8 mouse cellular contexts compared by ENCODE assay signal in genomic region chr2:156110627-156111357, GRCm38 (mm10). TPM values are rescaled to one million over a fixed set of nuclear protein-coding genes. Genes with fewer than 3 reads are reported as not detected.
A peak's percentile ranks its signal among the peaks of the same experiment; 100 is the strongest.
DNase-seq lines count a peak whose midpoint lies in the region; ATAC-seq and TF ChIP-seq lines count a peak whose summit lies in the region.

No protein-coding gene starts in this region.

- H3K27ac ChIP-seq in embryonic facial prominence, embryonic 12.5 days, result peak overlapping the region; percentile 90
- peak overlapping the region; percentile 96 for H3K27ac ChIP-seq in hindbrain, embryonic 15.5 days (replicated peaks)
- H3K27ac ChIP-seq in liver, postnatal 0 days (ENCODE audit: low read depth), result peak overlapping the region; percentile 87

- no peaks in the 10 kb centered on the region for H3K9me3 ChIP-seq in embryonic facial prominence, embryonic 12.5 days
- no peaks in the 10 kb centered on the region for H3K9me3 ChIP-seq in hindbrain, embryonic 15.5 days
- no peaks in the 10 kb centered on the region for H3K9me3 ChIP-seq in liver, postnatal 0 days (ENCODE audit: low read length)

- 1% methylated on average over 16 of the region's 16 CpGs for WGBS in embryonic facial prominence, embryonic 12.5 days
- 1% methylated on average over 16 of the region's 16 CpGs for WGBS in hindbrain, embryonic 15.5 days
- WGBS in liver, postnatal 0 days (ENCODE audit: insufficient replicate concordance), result under 1% methylated on average over 16 of the region's 16 CpGs

- no peak for TF ChIP-seq CTCF in liver, postnatal 0 days (IDR thresholded peaks at IDR 0.05; ENCODE audit: low read depth)

- H3K9ac ChIP-seq in embryonic facial prominence, embryonic 12.5 days, result peak overlapping the region; percentile 97
- peak overlapping the region; percentile 89 for H3K9ac ChIP-seq in hindbrain, embryonic 15.5 days
- H3K9ac ChIP-seq in liver, postnatal 0 days (replicated peaks), result peak overlapping the region; percentile 90

- peak overlapping the region; percentile 61 for H3K4me2 ChIP-seq in embryonic facial prominence, embryonic 12.5 days (replicated peaks)
- H3K4me2 ChIP-seq in hindbrain, embryonic 15.5 days, result peak overlapping the region; percentile 74
- peak overlapping the region; percentile 89 for H3K4me2 ChIP-seq in liver, postnatal 0 days (ENCODE audit: low read depth, low read length)

- H3K4me3 ChIP-seq in embryonic facial prominence, embryonic 12.5 days, result peak overlapping the region; percentile 85
- peak overlapping the region; percentile 94 for H3K4me3 ChIP-seq in hindbrain, embryonic 15.5 days
- H3K4me3 ChIP-seq in liver, postnatal 0 days (ENCODE audit: low read depth, low read length), result peak overlapping the region; percentile 90

- ATAC-seq in embryonic facial prominence, embryonic 12.5 days (ENCODE audit: insufficient number of reproducible peaks, insufficient read depth, low FRiP score, low TSS enrichment), result peak; percentile 56; the same call in 1 of the 2 replicates
- ATAC-seq in hindbrain, embryonic 15.5 days (ENCODE audit: low FRiP score, low read depth), result peak; percentile 65; the same call in 1 of the 2 replicates
- ATAC-seq in liver, postnatal 0 days, result peak; percentile 58

- H3K36me3 ChIP-seq in embryonic facial prominence, embryonic 12.5 days, result 0 out of 2 replicates have a peak, but pooled peaks cover 3% of the 10 kb centered on the region
- no peaks in the 10 kb centered on the region for H3K36me3 ChIP-seq in hindbrain, embryonic 15.5 days
- peaks cover 4% of the 10 kb centered on the region; the same call in 1 of the 2 replicates for H3K36me3 ChIP-seq in liver, postnatal 0 days (replicated peaks; ENCODE audit: insufficient read depth, low read length)
- 0 out of 2 replicates have a peak, but pooled peaks cover 2% of the 10 kb centered on the region for H3K36me3 ChIP-seq in splenic B cell, adult 2 months (ENCODE audit: control insufficient read depth, insufficient read depth, low read length, poor library complexity, severe bottlenecking)

- H3K4me1 ChIP-seq in embryonic facial prominence, embryonic 12.5 days, result peaks cover 14% of the 10 kb centered on the region
- peaks cover 22% of the 10 kb centered on the region for H3K4me1 ChIP-seq in hindbrain, embryonic 15.5 days (replicated peaks)
- peaks cover 15% of the 10 kb centered on the region for H3K4me1 ChIP-seq in liver, postnatal 0 days (ENCODE audit: insufficient read depth)

- peak; percentile 17 for DNase-seq in kidney, adult 9 months
- no peak for DNase-seq in kidney, adult 11 months
- peak; percentile 55 for DNase-seq in MEL-GATA-1-ER (ENCODE audit: extremely low read depth, low read depth)
- no peak for DNase-seq in liver, postnatal 0 days
- peak; percentile 18 for DNase-seq in splenic B cell, adult 2 months (ENCODE audit: low read depth, low spot score)
- DNase-seq in layer of hippocampus, postnatal 25 days (ENCODE audit: extremely low spot score in 1 of 2, low spot score in 1 of 2), result no peak

- no peaks in the 10 kb centered on the region for H3K27me3 ChIP-seq in embryonic facial prominence, embryonic 12.5 days
- no peaks in the 10 kb centered on the region for H3K27me3 ChIP-seq in hindbrain, embryonic 15.5 days
- H3K27me3 ChIP-seq in liver, postnatal 0 days (ENCODE audit: insufficient read depth, low read length), result no peaks in the 10 kb centered on the region
- no peaks in the 10 kb centered on the region for H3K27me3 ChIP-seq in splenic B cell, adult 2 months (ENCODE audit: control insufficient read depth, insufficient read depth, low read length, poor library complexity, severe bottlenecking)

- TF ChIP-seq EP300 in liver, postnatal 0 days (IDR thresholded peaks at IDR 0.05; ENCODE audit: low read depth), result no peak

RNA-seq across cellular contexts. Expression of gene Cpne1, which starts 1.0 kb away (rescaled TPM):
- 64.9 and 68.6 TPM in 2 replicates for polyA plus RNA-seq in embryonic facial prominence, embryonic 12.5 days (2016; fragmentation: Nextera tagmentation; extraction: Ambion mirVana)
- 26.9 and 28.7 TPM in 2 replicates for polyA plus RNA-seq in hindbrain, embryonic 15.5 days (2015; fragmentation: Nextera tagmentation; extraction: Ambion mirVana)
- polyA plus RNA-seq in liver, postnatal 0 days (2015; fragmentation: Nextera tagmentation; extraction: Ambion mirVana), result 13.4 and 16.0 TPM in 2 replicates
- total RNA-seq in layer of hippocampus, postnatal 25 days (2021), result 10 to 100 TPM; 26.8 to 30.4 TPM

RNA-seq across cellular contexts. Expression of gene Rbm12, which starts 1.0 kb away (rescaled TPM):
- polyA plus RNA-seq in embryonic facial prominence, embryonic 12.5 days (2016; fragmentation: Nextera tagmentation; extraction: Ambion mirVana), result 38.7 and 43.0 TPM in 2 replicates
- polyA plus RNA-seq in hindbrain, embryonic 15.5 days (2015; fragmentation: Nextera tagmentation; extraction: Ambion mirVana), result 17.7 and 23.0 TPM in 2 replicates
- polyA plus RNA-seq in liver, postnatal 0 days (2015; fragmentation: Nextera tagmentation; extraction: Ambion mirVana), result 5.5 and 5.7 TPM in 2 replicates
- 10 to 100 TPM; 28.9 to 30.6 TPM for total RNA-seq in layer of hippocampus, postnatal 25 days (2021)

RNA-seq across cellular contexts. Expression of gene Gm28036, which starts 16.1 kb away (rescaled TPM):
- 16.8 and 17.6 TPM in 2 replicates for polyA plus RNA-seq in embryonic facial prominence, embryonic 12.5 days (2016; fragmentation: Nextera tagmentation; extraction: Ambion mirVana)
- polyA plus RNA-seq in hindbrain, embryonic 15.5 days (2015; fragmentation: Nextera tagmentation; extraction: Ambion mirVana), result 16.0 and 19.6 TPM in 2 replicates
- 0.88 and 3.0 TPM in 2 replicates for polyA plus RNA-seq in liver, postnatal 0 days (2015; fragmentation: Nextera tagmentation; extraction: Ambion mirVana)
- 10 to 100 TPM; 21.3 to 24.4 TPM for total RNA-seq in layer of hippocampus, postnatal 25 days (2021)

RNA-seq across cellular contexts. Expression of gene Romo1, which starts 33.0 kb away (rescaled TPM):
- 428 and 448 TPM in 2 replicates for polyA plus RNA-seq in embryonic facial prominence, embryonic 12.5 days (2016; fragmentation: Nextera tagmentation; extraction: Ambion mirVana)
- polyA plus RNA-seq in hindbrain, embryonic 15.5 days (2015; fragmentation: Nextera tagmentation; extraction: Ambion mirVana), result 439 and 455 TPM in 2 replicates
- 292 and 295 TPM in 2 replicates for polyA plus RNA-seq in liver, postnatal 0 days (2015; fragmentation: Nextera tagmentation; extraction: Ambion mirVana)
- total RNA-seq in layer of hippocampus, postnatal 25 days (2021), result 100 to 1,000 TPM; 156 to 190 TPM

RNA-seq across cellular contexts. Expression of gene Nfs1, which starts 33.2 kb away (rescaled TPM):
- polyA plus RNA-seq in embryonic facial prominence, embryonic 12.5 days (2016; fragmentation: Nextera tagmentation; extraction: Ambion mirVana), result 30.7 and 34.2 TPM in 2 replicates
- 33.9 and 35.2 TPM in 2 replicates for polyA plus RNA-seq in hindbrain, embryonic 15.5 days (2015; fragmentation: Nextera tagmentation; extraction: Ambion mirVana)
- polyA plus RNA-seq in liver, postnatal 0 days (2015; fragmentation: Nextera tagmentation; extraction: Ambion mirVana), result 38.9 and 40.2 TPM in 2 replicates
- 10 to 100 TPM; 45.6 to 47.4 TPM for total RNA-seq in layer of hippocampus, postnatal 25 days (2021)

Comparison
In these comparisons a context has a peak if more than half of its experiments do, and no peak if none do; other contexts are left out.
1. DNase-seq: peak in kidney, adult 9 months (single experiment), MEL-GATA-1-ER (single experiment) and splenic B cell, adult 2 months (single experiment); none in kidney, adult 11 months (single experiment), liver, postnatal 0 days (single experiment) and layer of hippocampus, postnatal 25 days (0 of 2).
2. Peak in every context shown above with its lines, with median percentiles within 50 percentile points of each other: ATAC-seq, H3K27ac ChIP-seq, H3K4me2 ChIP-seq, H3K4me3 ChIP-seq and H3K9ac ChIP-seq.